Mouse (Mus musculus) MEL (cell line): Measurements from ENCODE around the gene Mrfap1. TPM values are rescaled to one million over a fixed set of nuclear protein-coding genes. Genes with fewer than 3 reads are reported as not detected.
A peak's percentile ranks its signal among the peaks of the same experiment; 100 is the strongest.

Experiments
- DNase-seq: peaks from one replicate; pipeline ENCODE4 v3.0.0; 2011; ENCODE audit warnings: low read depth, low spot score
- H3K27ac ChIP-seq: 2 replicates; pipeline ENCODE4 v1.5.1; 2012; ENCODE audit warnings: low read depth, mild to moderate bottlenecking, control low read depth, low read length, moderate library complexity; ENCODE audit not compliant: control insufficient read depth
- H3K27me3 ChIP-seq, 2 experiments: fragments of 150-350 bp in 1 of 2; sonication (generic) in 1 of 2; 2 replicates each; pipeline ENCODE4 v1.6.1; 2012; ENCODE audit warnings: low read length in 2 of 2, mild to moderate bottlenecking in 2 of 2, improper control_type of control experiment in 1 of 2, moderate library complexity in 1 of 2; ENCODE audit not compliant: insufficient read depth in 2 of 2, control insufficient read depth in 1 of 2
- H3K36me3 ChIP-seq, 2 experiments: 2 replicates each; pipeline ENCODE4 v1.6.1; 2012 to 2014; ENCODE audit warnings: low read length in 2 of 2, improper control_type of control experiment in 1 of 2, inconsistent platforms in 1 of 2, mild to moderate bottlenecking in 1 of 2; ENCODE audit not compliant: insufficient read depth in 2 of 2, control insufficient read depth in 1 of 2
- H3K4me1 ChIP-seq, 2 experiments: fragments of 150-350 bp in 1 of 2; sonication (generic) in 1 of 2; 2 replicates each; pipeline ENCODE4 v1.6.1; 2012; ENCODE audit warnings: low read length in 2 of 2, improper control_type of control experiment in 1 of 2, mild to moderate bottlenecking in 1 of 2; ENCODE audit not compliant: insufficient read depth in 2 of 2, control insufficient read depth in 1 of 2
- H3K4me3 ChIP-seq, 2 experiments: fragments of 150-350 bp in 1 of 2; sonication (generic) in 1 of 2; 2 replicates each; pipeline ENCODE4 v1.5.1; 2012; ENCODE audit warnings: low read depth in 2 of 2, low read length in 2 of 2, mild to moderate bottlenecking in 2 of 2, moderate library complexity in 2 of 2, control low read depth in 1 of 2, improper control_type of control experiment in 1 of 2; ENCODE audit not compliant: control insufficient read depth in 1 of 2, insufficient read depth in 1 of 2
- H3K79me2 ChIP-seq: 2 replicates; pipeline ENCODE4 v1.6.1; 2012; ENCODE audit warnings: mild to moderate bottlenecking, low read length, moderate library complexity; ENCODE audit not compliant: control insufficient read depth, poor library complexity, insufficient read depth
- H3K9ac ChIP-seq: 2 replicates; pipeline ENCODE4 v1.6.1; 2012; ENCODE audit warnings: low read depth, mild to moderate bottlenecking, control low read depth, low read length, moderate library complexity; ENCODE audit not compliant: control insufficient read depth, poor library complexity, severe bottlenecking
- H3K9me3 ChIP-seq: fragments of 150-350 bp; sonication (generic); replicated peaks from 2 replicates; pipeline ENCODE4 v1.6.1; 2012; ENCODE audit warnings: mild to moderate bottlenecking, low read length, improper control_type of control experiment, moderate library complexity; ENCODE audit not compliant: insufficient read depth
- CHD2 ChIP-seq: IDR thresholded peaks from 2 replicates; pipeline ENCODE4 v1.6.1; 2011; ENCODE audit warnings: low read length, improper control_type of control experiment
- EP300 ChIP-seq, 2 experiments: IDR thresholded peaks; 2 replicates each; pipeline ENCODE4 v1.6.1; 2011; ENCODE audit warnings: improper control_type of control experiment in 2 of 2, low read length in 2 of 2, low read depth in 1 of 2, mild to moderate bottlenecking in 1 of 2
- ETS1 ChIP-seq: IDR thresholded peaks from 2 replicates; pipeline ENCODE4 v1.6.1; 2012; ENCODE audit warnings: low read depth, mild to moderate bottlenecking, inconsistent platforms, low read length, improper control_type of control experiment, moderate library complexity
- GATA1 ChIP-seq: IDR thresholded peaks from 2 replicates; pipeline ENCODE4 v1.6.1; 2011; ENCODE audit warnings: low read depth, low read length, improper control_type of control experiment
- MAX ChIP-seq: IDR thresholded peaks from 2 replicates; pipeline ENCODE4 v1.6.1; 2011; ENCODE audit warnings: low read length, improper control_type of control experiment
- MAZ ChIP-seq: IDR thresholded peaks from 2 replicates; pipeline ENCODE4 v1.6.1; 2012; ENCODE audit warnings: low read depth, mild to moderate bottlenecking, inconsistent platforms, low read length, improper control_type of control experiment
- MEF2A ChIP-seq: IDR thresholded peaks from 2 replicates; pipeline ENCODE4 v1.6.1; 2014; ENCODE audit warnings: low read depth, mild to moderate bottlenecking, inconsistent platforms, low read length, improper control_type of control experiment; ENCODE audit not compliant: poor library complexity, insufficient replicate concordance, severe bottlenecking; ENCODE audit errors: extremely low read depth
- MXI1 ChIP-seq: IDR thresholded peaks from 2 replicates; pipeline ENCODE4 v1.6.1; 2011; ENCODE audit warnings: mild to moderate bottlenecking, low read depth, low read length, improper control_type of control experiment
- POLR2AphosphoS2 ChIP-seq: IDR thresholded peaks from 2 replicates; pipeline ENCODE4 v1.6.1; 2011; ENCODE audit warnings: low read length, improper control_type of control experiment
- RAD21 ChIP-seq: IDR thresholded peaks from 2 replicates; pipeline ENCODE4 v1.6.1; 2011; ENCODE audit warnings: mild to moderate bottlenecking, low read depth, low read length, improper control_type of control experiment
- RCOR1 ChIP-seq: IDR thresholded peaks from 2 replicates; pipeline ENCODE4 v1.6.1; 2012; ENCODE audit warnings: low read depth, mild to moderate bottlenecking, inconsistent platforms, low read length, improper control_type of control experiment
- SMC3 ChIP-seq: IDR thresholded peaks from 2 replicates; pipeline ENCODE4 v1.6.1; 2011; ENCODE audit warnings: low read depth, low read length, improper control_type of control experiment
- TAL1 ChIP-seq: IDR thresholded peaks from 2 replicates; pipeline ENCODE4 v1.6.1; 2012; ENCODE audit warnings: mild to moderate bottlenecking, inconsistent platforms, low read length, moderate library complexity, mixed read lengths
- UBTF ChIP-seq: IDR thresholded peaks from 2 replicates; pipeline ENCODE4 v1.6.1; 2012; ENCODE audit warnings: low read depth, mild to moderate bottlenecking, inconsistent platforms, low read length, improper control_type of control experiment, moderate library complexity, borderline replicate concordance; ENCODE audit not compliant: insufficient read depth
- USF1 ChIP-seq: IDR thresholded peaks from 2 replicates; pipeline ENCODE4 v1.6.1; 2014; ENCODE audit warnings: low read depth, mild to moderate bottlenecking, inconsistent platforms, low read length, improper control_type of control experiment, moderate library complexity
- USF2 ChIP-seq, 2 experiments: IDR thresholded peaks; 2 replicates each; pipeline ENCODE4 v1.6.1; 2011 to 2012; ENCODE audit warnings: improper control_type of control experiment in 2 of 2, low read length in 2 of 2, borderline replicate concordance in 1 of 2, inconsistent platforms in 1 of 2, low read depth in 1 of 2, mild to moderate bottlenecking in 1 of 2; ENCODE audit not compliant: insufficient read depth in 1 of 2
- ZMIZ1 ChIP-seq: IDR thresholded peaks from 2 replicates; pipeline ENCODE4 v1.6.1; 2012; ENCODE audit warnings: low read depth, mild to moderate bottlenecking, inconsistent platforms, low read length, improper control_type of control experiment, moderate library complexity
- polyA plus RNA-seq, 2 experiments: library from polyadenylated mRNA; stranded (reverse) in 1 of 2; unstranded in 1 of 2; fragments of >175 nt in 1 of 2; fragments of >200 nt in 1 of 2; gene quantifications; 2 replicates each; pipeline versions ENCODE4 v1.2.1 to v1.2.4; 2012; ENCODE audit warnings: low replicate concordance in 2 of 2, low read depth in 1 of 2; ENCODE audit not compliant: insufficient read length in 2 of 2, insufficient read depth in 1 of 2, missing spikeins in 1 of 2
- total RNA-seq: library from RNA; depleted of rRNA; stranded (reverse); fragments of 300-350 nt; gene quantifications from 2 replicates; pipeline ENCODE4 v1.2.3, GENCODE M21; 2012

Mrfap1 gene
- total and polyA plus RNA-seq, 3 experiments, result 211 to 267 TPM; not detected in 1

- no peaks in the 10 kb centered on the region; a peak in 1 of 4 replicates for H3K36me3 ChIP-seq
Measured at GRCm38 (mm10) chr5:36810634-36811033, 14.1 kb upstream of the Mrfap1 start.

GRCm38 (mm10) chr5:36809123-36809522 lies 12.6 kb upstream of the Mrfap1 start:
- H3K27ac ChIP-seq, result no peak overlapping the region
- no peak for TF ChIP-seq MEF2A
- no peak for TF ChIP-seq MAZ
- no peak for TF ChIP-seq RCOR1
- TF ChIP-seq UBTF, result no peak
- TF ChIP-seq ETS1, result no peak
- TF ChIP-seq GATA1, result no peak
- no peak for TF ChIP-seq RAD21
- TF ChIP-seq MXI1, result no peak
- no peak for TF ChIP-seq EP300 (IDR thresholded peaks at IDR 0.05; ENCODE audit: low read depth in 1 of 2, low read length in 2 of 2)
- TF ChIP-seq TAL1, result no peak
- TF ChIP-seq USF2 (IDR thresholded peaks at IDR 0.05; ENCODE audit: borderline replicate concordance in 1 of 2, insufficient read depth in 1 of 2, low read depth in 1 of 2, low read length in 2 of 2), result no peak
- TF ChIP-seq MAX, result no peak
- no peak for TF ChIP-seq CHD2
- no peak for TF ChIP-seq POLR2AphosphoS2
- TF ChIP-seq SMC3, result no peak
- TF ChIP-seq, all 39 proteins: peak for 0
- no peaks in the 10 kb centered on the region; a peak in 1 of 4 replicates for H3K36me3 ChIP-seq
- H3K79me2 ChIP-seq, result no peaks in the 10 kb centered on the region
- H3K9ac ChIP-seq, result no peak overlapping the region
- H3K4me1 ChIP-seq, result no peaks in the 10 kb centered on the region
- H3K9me3 ChIP-seq, result no peaks in the 10 kb centered on the region
- no peak overlapping the region for H3K4me3 ChIP-seq
- no peaks in the 10 kb centered on the region for H3K27me3 ChIP-seq
- no peak for DNase-seq

More at GRCm38 (mm10) chr5:36810634-36811033, 14.1 kb upstream of the Mrfap1 start:
- no peaks in the 10 kb centered on the region for H3K79me2 ChIP-seq
- H3K27ac ChIP-seq, result no peak overlapping the region
- no peak for DNase-seq
- no peaks in the 10 kb centered on the region for H3K27me3 ChIP-seq
- H3K4me1 ChIP-seq, result no peaks in the 10 kb centered on the region
- H3K4me3 ChIP-seq, result no peak overlapping the region
- H3K9me3 ChIP-seq, result no peaks in the 10 kb centered on the region
- no peak overlapping the region for H3K9ac ChIP-seq
- TF ChIP-seq ZMIZ1, result no peak
- TF ChIP-seq USF1, result peak; percentile 46; the same call in 1 of the 2 replicates
